Mouse (Mus musculus) heart, adult 2 months (tissue): Measurements from ENCODE around the gene Rpl35a.

Experiments
- CTCF ChIP-seq: fragments of 200-600 bp; IDR thresholded peaks from 2 replicates; pipeline ENCODE4 v1.8.1; 2022; ENCODE audit warnings: antibody characterized with exemption, mild to moderate bottlenecking, moderate library complexity
- EP300 ChIP-seq: fragments of 200-500 bp; IDR thresholded peaks from 2 replicates; pipeline ENCODE4 v1.6.1; 2011; ENCODE audit warnings: low read depth, low read length, control low read depth; ENCODE audit not compliant: insufficient read depth
- POLR2A ChIP-seq: fragments of 200-500 bp; IDR thresholded peaks from 2 replicates; pipeline ENCODE4 v1.6.1; 2011; ENCODE audit warnings: mild to moderate bottlenecking, low read depth, low read length, control low read depth; ENCODE audit not compliant: insufficient read depth

GRCm38 (mm10) chr16:33053141-33053540, 3.1 kb upstream of the Rpl35a start:
- TF ChIP-seq POLR2A (no peak), CTCF (no peak), EP300 (no peak)
